Mouse (Mus musculus): ENCODE results near the gene Ublcp1.

The Ublcp1 gene

DNA sequence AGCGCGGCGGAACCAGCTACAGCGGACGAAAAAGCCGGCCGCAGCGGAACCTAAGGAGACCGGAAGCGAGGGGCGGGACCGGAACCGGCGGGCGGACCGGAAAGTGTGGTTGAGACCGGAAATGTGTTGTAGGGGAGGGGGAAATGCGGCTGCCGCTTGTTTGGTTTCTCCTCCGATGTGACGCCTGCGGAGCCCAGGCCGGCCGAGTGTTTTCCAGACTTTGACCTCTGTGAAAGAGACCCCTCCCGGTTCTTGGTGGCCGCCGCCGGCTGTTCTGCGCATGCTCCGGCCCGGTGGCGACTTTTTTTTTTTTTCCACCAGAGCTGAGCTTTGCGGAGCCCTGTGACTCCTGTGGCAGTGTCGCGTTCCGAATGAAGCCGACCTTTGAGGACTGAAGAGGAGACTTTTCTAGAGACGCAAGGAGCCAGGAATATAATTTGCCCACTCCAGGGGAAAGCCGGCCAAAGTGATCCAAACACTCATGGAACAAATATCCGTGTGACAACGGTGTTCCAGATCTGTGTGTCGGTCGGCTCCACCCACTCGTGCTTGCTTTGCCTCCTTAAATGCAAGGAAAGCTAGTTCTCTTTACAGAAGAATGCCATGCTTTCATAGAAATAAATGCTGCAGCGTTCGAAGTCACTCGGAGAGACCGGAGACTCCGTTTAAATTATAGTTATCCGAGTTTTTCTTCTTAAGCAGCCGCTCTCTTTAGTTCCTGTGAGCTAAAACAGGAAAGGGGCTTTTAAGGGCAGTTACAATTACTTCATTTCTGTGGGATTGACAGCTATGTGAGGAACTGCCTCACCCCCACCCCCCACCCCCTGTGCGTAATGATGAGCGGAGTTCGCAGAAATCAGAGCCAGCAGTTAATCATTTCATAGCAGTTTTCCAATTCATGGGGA is at the start of gene Ublcp1:
TSS of gene Ublcp1 (minus strand) at position 67 of the 905 bp plus-strand sequence.
- DNase-seq = peak; percentile 96

DNA sequence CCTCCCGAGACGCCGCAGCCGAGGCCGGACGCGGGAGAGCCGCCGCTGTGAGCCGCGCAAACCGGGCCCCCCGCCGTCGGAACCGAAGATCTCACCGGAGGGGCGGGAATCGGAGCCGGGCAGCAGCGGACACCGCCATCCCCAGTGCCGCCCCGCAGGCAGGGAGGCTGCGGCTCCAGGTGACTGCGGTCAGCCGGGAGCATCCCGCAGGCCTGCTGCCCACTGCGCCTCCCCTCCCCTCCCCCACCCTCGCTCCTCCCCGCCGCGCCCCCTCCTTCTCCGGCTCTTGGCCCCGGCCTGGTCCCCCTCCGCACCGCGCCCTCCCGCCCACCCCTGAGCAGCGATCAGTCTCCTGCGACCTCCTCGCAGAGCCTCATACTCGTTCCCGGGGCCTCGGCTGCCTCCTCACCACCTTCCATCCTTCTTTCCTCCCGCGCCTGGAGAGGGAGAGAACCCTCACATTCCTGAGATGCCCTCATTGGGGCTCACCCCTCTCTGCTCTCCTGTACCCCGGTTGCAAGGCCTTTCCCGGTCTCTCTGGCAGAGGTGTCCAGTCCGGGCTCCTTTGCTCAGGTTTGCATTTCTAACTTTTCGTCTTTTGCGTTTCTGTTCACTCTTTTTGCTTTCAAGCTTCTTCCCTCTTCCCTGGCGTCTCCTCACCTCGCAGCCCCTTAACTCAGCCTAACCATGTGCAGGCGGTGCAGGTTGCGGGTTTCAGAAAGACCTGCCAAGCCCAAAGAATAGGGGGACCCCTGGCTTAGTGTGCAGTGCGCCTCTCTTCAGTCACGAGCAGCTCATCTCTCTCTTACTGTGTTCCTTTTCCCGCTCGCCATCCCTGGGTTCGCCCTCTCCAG is 49.0 kb upstream of the Ublcp1 start:
- peak; percentile 75 for DNase-seq

DNA sequence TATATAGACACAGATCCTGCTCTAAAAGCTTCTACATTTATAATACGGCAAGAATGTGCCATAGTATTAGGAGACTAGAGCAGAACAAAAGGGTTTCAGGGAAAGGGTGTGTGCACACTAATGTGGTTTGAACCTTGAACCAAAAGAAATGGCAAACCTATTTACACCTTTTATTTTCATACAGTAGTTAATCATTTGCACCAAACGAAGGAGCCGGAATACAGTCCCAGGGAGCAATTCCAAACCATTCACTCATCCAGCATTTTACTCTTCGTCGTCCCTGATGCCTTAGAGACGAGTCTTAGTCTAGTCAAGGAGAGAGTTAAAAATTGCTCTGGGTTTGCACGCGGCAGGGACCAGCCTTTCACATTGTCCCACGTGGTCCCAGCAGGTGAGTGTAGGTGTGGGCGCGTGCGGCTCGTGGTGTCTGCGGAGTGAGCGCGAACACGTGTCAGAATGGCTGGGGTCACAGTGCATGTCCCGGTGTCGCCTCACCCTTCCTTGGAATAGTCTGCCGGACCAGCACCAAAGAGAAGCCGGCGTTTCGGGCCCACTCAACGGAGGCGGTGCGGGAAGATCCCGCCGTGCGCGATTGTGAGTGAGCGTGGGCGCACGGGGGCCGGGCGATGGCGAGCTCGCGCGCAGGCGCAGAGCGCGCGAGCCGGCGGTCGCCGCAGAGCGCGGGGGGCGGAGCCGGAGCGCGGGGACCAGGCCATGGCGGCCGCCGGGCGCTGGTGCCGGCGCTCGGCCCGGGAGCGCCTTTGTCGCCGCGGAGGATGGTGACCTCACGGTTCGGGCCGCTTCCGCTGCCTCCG is 48.2 kb upstream of the Ublcp1 start, which contains the start of gene Rnf145:
TSS of gene Rnf145 (plus strand) at position 684 of the 815 bp plus-strand sequence.
- DNase-seq = peak; percentile 84

DNA sequence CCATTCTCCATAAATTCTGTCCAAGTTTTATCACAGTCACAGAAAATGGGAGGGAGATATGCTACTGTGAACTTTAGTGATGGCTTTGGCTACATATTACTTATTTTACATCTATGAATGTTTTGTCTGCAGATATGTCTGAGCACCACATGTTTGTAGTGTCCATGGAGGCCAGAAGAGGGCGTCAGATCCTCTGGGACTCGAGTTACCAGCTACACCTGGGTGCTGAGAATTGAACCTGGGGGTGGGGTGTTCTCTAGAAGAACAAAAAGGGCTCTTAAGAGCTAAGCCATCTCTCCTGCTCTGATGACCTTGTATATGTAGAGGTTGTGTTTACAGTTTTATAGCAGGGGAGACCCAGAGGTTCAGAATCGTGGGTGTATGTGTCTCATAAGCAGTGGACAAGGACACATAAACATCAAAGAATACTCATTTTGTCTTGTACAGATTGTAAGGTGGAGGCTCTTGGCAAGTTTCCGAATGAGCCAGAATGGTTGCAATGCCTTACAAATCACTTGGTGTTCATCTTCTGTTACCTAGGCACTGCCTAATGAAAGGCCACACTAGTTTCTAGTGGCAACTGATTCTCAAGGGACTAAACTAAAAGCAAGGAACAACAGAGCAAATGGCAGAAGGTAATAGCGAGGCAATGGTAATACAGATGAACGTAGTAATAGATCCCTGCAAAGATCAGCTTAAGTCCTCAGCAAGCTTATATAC is 47.4 kb upstream of the Ublcp1 start:
- no peak for DNase-seq

DNA sequence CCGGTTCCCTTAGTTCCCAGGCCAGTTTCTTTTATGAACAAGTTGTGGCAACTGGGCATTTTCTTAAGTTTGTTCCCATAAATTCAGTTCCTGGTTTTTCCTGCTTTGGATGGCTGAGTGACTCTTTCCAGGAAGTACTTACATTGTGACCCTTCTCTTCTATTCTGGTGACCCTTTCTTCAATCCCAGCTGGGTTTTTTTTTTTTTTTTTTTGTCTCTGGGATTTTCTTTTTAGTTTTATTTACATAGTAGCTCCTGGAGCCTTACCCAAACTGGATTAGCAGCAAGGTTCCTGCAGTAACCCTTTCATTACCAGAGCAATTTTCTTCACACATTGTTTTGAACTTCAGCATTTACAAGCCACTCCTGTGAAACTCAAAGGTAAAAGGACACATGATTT is 46.1 kb upstream of the Ublcp1 start:
- no peak for DNase-seq

DNA sequence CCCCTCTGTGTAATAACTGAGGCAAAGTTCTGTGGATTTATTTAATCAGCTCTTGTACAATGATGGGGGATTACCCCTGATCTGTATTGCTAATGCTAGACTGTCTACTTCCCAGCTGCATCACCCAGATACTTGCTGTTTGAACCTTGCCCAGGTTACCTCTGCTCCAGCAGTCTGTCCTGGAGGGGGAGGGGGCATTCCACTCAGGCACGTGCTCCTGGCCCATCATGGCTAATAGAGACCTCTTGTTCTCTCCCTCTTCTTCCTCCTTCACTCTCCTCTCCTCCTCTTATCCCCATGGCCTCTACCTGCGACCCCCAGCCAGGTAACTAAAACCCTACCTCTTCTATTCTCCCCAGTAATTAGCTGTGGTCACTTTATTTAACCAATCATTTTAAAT is 44.4 kb upstream of the Ublcp1 start:
- DNase-seq = peak; percentile 51

DNA sequence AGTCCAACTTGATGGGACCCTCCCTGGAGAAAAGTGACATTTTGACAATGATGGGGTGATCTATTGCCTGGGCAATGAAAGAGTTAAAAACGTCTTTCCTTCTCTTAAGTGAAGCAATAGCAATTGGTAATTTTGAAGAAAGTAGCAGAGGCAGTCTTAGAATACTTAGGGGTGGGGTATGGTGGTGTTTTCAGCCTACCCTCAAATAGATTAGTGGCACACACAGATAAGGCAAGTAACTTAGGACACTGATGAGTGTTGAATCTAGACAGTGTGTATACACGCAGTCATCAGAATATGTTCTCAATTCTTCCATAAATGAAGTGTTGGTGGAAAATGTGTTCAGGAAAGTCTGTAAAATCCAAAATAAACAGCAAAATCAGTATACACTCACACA is 42.7 kb upstream of the Ublcp1 start:
- DNase-seq = no peak

DNA sequence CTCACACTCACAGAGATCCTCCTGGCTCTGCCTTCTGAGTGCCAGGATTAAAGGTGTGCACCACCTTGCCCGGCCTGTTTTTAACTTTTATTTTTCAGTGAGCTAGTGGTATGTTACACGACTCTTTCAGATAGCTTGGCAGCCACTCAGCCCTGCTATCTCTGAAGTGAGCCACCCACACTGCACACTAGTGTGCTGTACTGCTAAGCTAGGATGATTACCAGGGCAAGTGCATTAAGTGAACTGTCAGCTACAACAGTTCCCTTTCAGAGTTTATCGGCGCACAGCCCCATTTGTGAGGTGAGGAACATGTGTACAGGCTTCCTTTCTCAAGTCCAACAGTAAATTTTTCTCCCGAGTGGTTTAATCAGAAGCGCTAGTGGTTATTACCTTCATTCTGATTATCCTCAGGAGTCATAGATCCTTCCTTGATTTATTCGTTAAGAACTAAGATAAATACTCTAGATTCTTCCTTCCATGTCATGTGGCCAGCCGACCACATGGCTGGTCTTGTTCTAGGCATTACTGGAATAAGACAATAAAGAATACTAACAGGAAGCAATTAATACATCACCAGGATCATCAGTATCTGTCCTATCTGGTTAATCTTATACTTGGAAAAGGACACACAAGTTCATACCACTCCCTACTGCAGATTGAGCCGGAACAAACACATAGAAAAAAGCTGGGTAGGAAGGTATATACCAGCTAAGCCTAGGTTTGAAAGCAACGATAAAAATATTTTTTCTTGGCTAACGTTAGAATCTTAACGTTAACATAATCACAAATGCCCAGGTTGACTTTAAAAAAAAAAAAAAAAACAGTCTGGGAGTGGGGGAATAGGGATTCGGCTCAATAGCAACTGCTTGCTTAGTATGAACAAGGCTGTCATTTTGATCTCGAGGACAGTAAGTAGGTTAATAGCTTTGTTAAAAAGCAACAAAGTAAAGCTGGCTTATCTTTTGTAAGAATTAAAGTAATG is 42.0 kb upstream of the Ublcp1 start:
- no peak for DNase-seq

DNA sequence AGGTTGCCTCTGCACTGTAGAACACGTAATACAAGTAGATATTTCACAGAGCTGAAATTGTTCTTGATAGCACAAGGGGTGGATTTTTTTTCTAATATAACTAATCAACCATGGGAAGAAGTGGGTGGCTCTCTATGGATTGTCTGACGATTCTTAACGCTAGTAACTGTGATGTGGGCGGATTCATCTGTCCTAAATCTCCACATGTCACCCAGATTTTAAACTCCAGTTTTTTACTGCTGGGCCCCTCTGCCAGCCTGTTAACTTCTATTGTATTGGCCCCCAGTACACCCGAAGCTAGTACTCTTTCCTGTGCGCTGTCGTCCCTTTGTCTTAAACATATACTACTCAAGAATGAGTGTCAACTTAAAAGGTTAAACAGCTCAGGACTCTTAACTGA is 40.1 kb upstream of the Ublcp1 start:
- DNase-seq = no peak

DNA sequence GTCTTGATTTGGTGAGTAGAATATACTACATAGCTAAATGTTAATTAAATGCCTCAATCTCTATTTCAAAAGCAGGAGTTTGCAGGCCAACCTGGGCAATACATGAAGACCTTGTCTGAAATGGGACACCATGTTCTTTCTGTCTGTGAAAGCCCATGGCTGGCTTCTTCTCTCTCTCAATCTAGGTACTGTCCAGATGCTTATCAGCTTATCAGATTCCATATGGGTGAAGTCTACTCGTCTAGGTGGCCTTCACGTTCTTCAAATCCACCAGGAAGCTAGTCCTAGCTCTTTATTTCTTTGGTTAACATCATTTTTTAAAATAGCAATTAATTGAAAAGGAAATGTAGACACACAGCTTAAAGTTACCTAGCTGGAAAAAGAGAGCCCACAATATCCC is 39.6 kb upstream of the Ublcp1 start:
- DNase-seq = no peak

DNA sequence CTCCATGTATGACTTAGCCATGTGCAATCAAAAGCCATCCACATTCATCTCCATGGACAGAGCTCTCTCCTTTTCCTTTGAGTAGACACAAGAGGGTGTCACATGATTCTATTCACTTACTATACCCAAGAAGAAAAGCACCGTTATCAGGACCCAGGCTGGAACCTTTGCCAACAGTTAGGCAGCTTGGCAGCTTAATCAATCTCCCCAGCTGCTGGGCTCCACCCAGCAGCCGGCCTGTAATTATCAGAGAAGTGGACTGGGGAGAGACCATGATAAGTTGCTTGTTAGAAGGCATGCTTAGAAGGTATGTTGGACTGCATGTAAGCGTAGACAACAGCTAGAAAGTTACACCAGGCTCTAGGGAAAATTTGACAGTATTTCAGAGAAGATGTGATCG is 38.6 kb upstream of the Ublcp1 start:
- DNase-seq = no peak

DNA sequence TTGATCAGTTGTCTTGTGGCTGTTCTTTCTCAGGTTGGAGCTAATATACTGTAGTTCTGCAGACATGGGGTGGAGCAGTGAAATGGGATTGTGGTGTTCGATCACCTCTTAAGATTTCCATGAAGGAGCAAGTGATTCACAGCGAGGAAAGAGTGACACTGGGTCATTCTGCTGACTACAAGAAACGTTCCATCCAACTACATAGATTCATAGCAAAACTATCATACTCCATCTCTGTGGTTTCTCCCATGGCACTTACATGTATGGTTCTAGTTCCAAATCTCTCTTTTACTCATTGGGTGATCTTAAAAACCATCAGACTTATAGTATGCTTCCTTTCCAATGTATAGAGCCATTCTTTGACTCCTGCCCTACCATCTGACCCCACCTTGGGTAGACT is 34.5 kb upstream of the Ublcp1 start:
- no peak for DNase-seq

DNA sequence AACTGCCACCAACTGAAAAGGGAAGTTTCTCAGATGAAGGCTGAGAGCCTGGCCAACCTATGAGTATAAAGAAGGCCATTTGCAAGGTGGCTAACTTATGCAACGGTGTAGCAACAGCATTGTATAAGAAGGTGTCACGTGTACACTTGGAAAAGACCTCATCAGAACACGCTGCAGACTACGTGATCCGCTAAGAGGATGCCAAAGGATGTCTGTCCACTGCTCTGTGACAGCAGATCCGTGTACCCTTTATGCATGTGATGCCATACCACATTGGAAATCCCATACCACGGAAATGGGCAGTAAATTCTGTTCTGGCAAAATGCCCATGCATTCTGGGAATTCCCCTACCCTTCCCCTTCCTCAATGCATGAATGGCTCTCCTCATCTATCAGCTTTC is 33.8 kb upstream of the Ublcp1 start:
- DNase-seq = no peak

DNA sequence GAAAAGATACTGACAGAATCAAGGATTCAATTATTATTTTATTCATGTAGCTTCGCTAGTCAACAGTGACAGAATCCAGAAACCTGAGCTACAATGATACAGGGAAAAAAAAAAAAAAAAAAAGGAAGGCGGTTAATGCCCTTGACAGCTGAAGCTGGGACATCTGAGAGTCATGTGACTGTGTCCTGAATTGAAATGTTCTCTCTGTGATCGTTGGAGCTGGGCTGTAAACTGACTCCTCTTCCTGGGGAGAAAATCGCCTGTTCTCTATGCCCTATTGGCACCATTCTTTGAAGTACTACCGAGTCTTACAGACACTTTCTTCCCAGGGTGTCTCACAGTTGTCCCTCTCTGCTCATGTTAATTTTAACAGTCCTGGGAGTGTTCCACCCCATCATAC is 32.6 kb upstream of the Ublcp1 start:
- DNase-seq = no peak

DNA sequence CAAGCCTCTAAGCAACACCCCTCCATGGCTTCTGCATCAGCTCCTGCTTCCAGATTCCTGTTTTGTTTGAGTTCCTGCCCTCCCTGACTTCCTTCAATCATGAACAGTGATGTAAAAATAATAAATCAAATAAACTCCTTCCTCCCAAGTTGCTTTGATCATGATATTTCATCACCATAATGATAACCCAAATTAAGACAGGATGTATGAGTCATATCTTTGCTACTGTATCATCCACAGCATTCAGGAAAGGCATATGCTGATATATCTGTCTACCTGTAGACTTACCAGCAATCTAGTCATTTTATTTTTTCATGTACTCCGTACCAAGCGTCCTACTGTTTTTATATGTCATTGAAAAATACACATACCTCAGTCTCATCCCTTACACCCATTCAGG is 31.2 kb upstream of the Ublcp1 start:
- DNase-seq = no peak

DNA sequence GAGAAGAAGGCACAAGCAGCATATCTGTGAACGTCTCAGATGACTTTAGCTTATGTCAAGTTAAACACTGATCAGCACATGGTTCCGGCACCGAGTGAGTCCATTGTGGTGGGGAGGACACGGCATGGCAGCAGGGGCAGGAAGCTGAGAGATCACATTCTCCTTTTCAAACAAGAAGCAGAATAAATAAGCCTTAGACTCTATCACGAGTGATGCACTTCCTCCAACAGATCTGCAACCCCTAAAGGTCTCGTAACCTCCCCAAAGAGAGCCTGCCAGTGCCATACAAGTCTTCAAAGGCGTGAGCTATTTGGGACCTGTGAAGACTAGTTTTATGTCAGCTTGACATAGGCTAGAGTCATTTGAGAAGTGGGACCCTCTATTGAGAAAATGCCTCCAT is 30.7 kb upstream of the Ublcp1 start:
- no peak for DNase-seq

DNA sequence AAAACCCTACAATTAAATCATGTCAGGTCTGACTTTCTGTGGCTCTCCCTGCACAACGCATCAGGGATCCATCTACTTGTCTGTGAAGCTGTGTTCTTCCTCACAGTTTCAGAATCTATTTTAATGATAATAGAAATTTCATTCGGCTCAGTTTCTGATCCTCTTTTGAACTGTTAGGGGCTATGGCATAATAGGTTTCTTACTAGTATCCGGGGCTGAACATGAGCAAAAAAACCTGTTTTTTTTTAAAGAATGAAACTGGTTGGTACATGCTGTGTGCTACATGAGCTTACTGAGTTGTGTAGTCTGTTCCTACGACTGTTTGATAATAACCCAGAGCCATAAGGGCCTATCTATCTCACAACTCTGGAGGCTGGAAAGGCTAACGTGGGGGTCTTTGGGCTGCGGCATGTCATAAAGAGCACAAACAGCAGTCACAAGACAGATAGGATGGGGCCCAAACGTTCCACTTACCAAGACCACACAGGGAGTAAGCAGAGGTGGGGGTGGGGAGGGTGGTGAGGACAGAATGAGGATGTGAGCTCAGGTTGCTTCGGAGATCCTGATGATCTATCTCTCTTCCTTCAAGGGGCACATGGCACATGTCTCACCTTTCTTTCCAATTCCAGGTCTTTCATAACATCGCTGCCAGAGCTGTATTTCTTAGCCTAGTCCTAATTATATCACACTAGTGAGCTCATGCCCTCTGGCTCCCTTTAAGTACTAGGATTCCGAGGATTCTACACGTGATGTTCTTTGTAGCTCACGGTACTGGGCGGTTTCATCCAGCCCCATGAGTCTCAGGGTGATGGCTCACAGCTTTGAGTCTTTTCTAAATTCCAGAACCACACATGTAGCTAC is 28.3 kb upstream of the Ublcp1 start:
- no peak for DNase-seq

DNA sequence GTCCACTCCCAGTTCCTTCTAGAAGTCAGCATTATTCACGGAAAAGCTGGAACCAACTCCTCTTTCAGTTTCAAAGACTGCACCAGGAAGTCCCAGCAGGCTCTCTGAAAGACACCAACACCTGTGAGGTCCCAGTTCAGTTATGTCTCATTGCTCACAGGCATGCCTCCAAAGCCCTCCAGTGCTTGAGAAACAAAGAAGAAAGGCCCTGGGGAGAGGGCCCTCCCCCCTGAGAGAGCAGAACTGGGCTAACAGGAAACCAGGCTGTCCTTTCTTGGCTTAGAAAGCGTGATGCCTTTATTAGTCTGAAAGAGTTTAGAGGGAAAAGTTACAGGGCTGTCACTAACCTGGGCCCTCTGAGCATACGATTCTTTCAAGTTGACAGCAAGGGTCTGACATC is 25.9 kb upstream of the Ublcp1 start:
- peak; percentile 36 for DNase-seq

DNA sequence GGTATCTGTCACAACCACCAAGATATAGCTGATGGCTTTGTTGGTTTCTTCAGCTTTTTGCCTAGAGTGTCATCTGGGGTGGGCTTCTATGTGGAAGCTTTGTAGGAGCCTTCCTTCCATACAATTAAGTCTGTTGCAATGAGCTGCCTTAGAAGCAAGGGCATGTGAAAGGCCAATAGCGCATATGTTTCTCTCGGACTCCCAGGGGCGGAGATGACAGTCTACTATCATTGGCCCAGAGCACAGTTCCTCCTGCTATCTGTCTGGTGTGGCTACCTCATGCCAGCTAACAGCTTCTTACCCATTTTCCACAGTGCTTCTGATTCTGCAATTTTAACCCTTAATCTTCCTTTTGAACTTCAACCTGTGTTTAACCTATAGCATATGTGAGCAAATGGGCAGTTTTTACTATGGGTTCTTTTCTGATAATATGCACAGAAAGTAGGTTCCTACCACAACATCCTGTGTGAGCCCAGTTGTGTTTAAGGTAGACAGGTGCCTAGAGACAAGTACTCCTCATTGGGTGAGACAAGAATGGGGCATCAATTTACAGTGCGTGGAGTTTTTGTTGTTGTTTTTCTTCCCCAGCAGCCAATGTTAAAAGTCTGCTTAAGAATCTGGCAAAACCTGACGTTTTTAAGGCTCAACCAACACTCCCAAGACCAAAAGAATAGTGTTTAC is 24.5 kb upstream of the Ublcp1 start:
- no peak for DNase-seq

All from kidney, postnatal 10 days (tissue).